Mouse (Mus musculus) left cerebral cortex, adult 11 months (tissue): ENCODE measurements around the gene Rpl23a.

Source experiments
- DNase-seq: peaks from one replicate; pipeline ENCODE4 v3.0.0; 2022; ENCODE audit warnings: low spot score

Gene Rpl23a

DNA sequence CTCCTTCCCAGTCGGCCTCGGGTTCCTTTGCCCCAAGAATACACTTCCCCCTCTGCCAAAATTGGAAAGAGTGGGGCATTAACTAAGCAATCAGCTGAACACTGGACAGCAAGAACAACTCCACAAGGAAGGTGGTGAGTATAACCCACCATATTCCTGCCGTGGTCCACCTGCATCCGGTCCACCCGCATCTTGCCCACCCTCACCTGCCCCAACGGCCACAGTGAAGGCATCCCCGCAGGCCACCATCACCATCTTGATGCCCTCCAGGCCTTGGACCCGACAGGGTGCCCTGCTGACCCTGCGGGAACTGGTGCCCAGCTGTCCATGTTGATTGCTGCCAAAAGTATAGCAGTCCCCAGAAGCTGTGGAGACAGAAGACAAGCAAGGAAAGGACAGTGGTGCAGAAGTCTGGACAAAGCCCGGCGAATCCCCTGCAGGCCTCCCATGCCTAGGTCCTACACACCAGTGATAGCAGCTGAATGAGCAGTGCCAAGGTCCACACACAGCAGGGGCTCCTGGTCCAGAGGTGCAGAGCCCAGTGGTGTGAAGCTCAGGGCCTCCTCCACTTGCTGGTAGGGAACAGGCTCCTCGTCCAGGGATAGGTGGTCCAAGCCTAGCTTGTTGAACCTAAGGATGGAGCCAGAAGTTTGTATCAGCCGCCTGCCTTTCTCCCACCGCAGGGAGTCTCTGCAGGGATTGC, 16.0 kb downstream of the Rpl23a start:
- no peak for DNase-seq

DNA sequence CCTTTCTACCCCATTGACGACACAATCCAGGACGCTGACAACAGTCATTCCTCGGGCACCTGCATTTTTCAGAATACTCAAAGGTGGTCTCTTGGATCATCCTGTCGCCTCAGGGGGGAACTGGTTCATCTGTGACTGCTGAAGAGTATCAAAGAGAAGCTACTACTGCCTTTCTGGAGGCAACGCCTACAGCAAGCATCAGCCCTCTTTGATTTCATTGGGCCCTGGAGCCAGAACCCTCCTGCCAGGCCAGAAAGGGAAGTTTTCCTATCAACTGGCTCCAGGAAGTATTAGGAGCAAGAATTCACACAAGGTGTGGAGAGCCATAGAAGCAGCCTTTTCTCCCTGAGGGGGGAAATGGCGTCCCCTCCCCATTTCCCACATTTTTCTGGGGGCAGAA, 16.7 kb downstream of the Rpl23a start:
- DNase-seq, result no peak

DNA sequence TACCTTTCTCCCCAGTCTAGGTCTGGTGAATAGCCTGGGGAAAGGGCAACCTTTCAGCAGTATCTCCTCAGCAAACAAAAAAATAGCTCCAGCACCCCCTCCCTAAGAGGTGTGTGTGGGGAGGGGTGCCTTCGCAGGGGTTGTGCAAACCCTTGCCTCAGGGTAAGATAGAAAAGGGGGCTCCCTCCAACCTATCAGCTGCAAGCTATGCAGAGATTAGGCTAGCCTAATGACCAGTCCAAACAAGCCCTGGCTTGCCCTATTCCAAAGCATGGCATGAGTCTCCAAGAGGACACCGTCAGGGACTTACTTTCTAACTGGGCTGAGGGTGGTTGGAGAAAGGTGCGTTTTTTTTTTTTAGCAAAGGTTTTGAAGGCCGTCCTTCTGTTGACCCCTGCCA, 17.2 kb downstream of the Rpl23a start:
- no peak for DNase-seq

DNA sequence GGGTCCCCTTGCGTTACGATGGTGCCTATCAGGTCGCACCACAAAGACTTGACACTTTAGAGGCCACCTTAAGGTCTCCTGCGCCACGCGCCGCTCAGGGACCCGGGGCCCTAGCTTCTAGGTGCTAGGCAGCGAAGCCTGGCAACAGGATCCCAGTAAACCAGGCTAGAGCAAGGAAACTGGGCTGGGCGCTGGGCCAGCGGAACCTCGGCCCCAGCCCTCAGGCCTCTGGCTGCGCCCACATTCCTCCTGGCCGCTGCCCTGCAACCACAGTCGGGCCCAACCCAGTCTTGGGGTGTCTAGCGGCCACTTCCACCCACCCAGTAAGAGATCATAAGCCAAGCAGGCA, 17.6 kb downstream of the Rpl23a start:
- no peak for DNase-seq

DNA sequence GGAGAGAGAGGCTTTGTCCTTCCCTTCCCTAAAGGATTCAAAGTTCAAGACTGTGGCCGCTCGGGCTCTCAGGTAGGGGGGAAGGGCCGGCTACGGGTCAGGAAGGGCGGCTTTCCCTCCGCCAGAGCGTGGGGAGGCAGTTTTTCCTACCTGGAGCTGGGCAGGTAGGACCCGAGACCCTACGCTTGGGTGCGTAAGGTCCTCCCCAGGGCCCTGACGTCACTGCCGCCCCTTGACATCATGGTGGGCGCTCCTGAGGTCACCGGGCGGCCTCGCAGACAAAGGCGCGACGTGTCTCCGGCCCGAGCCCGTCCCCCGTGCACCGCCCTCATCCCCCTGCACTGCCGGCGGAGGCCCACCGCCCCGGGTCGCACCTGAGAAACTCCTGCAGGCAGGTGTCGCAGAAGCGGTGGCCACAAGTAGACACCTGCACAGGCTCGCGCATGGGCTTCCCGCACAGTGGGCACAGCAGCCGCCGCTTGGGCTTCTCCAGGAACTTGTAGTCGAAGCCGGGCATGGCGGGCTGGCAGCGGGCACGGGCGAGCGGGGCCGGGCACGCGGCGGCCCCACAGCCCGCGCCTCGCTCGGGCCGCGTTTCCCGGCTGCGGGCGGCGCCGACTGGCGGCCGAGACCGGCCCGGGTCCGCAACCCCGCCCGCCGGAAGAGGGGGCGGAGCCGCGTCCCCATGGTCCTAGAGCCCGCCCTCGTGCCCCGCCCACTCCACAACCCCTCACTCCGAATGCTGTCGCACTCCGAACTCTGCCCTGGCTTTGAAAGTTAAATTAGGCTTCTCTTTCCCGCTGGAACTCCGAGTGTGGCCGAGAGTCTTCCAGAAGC, 18.2 kb downstream of the Rpl23a start, which contains the start of gene Traf4:
Gene Traf4, minus strand, starts transcription at position 666 of the 837 bp plus-strand sequence.
- no peak for DNase-seq

DNA sequence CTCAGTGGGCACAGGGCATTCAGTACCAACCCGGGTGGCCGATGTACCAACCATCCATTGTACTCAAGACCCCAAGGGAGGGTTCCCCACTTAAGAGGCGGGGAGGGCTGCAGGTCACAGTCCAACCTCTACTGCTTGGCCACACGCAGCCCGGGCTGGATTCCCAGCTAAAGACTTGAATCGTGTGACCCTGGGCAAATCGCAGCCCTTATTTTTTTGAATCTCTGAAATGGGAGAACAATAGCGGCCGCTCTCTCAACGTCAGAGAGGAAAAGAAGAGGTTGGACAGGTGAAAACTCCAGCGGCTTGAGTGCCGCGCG, 18.8 kb downstream of the Rpl23a start:
- no peak for DNase-seq

DNA sequence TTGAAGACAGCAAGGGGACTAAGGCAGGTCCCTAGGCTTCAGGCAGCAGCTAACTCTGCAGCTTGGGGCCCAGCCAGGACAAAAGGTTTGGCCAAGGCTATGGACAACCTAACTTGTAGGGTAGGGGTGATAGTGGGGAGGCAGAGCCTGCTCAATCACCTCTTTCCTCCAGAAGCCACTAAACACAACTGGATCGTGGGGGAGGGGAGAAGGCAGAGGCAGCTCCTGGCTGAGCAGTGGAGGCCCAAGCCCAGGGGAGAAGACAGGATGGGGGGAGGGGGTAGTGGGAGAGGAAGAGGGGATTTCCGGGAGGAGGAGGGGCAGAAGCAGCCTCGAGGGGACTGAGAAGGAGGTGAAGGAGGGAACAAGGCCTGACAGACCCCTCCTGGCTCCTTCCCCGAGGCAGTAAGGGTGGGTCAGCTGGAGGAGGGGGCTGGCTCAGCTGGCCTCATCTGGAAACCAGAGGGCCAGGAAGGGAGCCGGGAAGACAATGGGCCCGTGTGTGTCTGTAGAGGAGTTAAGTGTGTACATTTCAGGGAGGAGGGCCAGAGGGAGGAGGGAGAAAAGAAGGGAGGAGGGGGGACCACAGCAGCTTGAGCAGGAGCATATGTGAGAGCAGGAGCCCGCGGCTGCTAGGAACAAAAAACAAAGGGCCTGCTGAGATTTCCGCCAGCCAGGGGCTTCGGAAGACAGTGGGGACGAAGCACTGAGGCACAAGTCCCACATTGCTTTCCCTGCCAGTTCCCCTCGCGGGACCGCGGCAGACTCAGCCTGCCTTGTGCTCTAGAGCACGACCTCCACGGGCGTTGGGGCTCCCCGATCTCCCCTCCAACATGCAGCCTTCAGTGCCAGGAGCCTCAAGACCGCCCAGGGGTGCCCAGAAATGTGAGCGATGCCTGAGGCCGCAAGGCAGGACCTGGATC, 19.4 kb downstream of the Rpl23a start:
- no peak for DNase-seq

DNA sequence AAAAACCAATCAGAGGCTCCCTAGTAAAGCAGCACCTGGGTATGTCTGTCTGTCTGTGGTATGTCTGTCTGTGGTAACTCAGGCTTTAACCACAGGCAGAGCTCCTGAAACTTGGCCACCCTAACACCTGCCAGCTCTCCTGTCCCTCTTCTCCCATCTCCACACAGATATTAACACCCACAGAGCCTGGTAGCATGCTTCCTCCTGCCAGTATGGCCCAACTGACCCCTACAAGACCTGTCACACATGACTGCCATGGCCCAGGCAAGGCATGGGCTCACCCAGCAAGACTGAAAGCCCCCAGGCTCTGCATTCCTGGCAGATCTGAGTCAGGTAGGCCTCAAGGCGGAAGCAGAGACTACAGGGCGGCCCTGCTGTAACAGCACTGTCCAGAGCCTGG, 20.3 kb downstream of the Rpl23a start:
- DNase-seq, result no peak

DNA sequence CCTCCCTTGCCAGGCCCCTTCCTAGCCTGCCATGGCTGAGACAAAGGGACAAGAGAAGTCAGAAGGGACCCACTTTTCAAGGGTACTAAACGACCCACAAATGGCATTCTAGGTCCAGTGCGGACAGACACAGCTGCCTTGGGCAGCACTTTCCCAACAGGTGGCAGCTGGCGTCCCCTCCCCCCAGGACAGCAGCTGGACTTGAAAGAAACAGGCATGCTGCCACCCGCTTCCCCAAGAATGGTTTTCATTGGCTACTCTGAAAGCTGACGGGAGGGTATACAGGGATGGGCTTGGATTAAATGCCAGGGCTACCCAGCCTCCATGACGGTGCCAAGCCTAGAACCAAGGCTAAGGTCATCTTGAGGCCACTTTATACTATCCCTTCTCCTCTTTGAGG, 20.9 kb downstream of the Rpl23a start:
- DNase-seq, result no peak

DNA sequence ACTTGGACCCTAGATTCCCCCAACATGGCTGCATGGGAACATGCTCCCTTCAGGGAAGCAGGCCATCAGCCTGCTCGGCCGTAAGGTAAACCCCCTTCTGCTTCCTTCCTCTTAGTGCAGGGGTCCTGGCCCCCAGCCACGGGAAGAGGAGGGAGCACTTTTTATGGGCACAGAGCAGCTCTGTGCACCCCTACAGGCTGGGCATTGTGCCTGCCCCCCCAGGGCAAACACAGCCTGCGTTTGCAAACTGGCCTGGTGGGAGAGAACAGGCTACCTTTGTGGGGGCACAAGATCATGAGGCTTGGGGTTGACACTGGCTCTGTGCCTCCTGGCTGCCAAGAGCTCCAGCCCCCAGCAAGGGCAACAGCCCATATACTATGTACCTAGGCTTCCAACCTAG, 21.4 kb downstream of the Rpl23a start:
- no peak for DNase-seq

DNA sequence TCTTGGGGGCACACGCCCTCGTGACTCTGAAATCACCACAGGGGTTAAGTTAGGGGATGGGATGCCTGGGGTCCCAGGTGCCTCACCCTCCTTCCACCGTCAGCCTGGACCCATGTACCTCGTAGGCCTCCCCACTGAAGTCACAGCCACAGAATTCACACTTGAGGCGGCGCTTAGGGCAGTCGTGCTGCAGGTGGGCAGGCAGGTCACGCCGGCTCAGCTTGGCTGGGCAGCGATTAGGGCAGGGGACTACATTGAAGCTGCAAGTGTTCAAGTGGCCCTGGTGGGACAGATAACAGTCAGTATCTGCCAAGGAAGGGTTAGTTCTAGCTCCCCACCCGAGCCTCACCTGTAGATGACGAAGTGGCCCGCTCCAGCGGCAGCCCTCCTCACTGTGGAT, 22.2 kb downstream of the Rpl23a start:
- no peak for DNase-seq

DNA sequence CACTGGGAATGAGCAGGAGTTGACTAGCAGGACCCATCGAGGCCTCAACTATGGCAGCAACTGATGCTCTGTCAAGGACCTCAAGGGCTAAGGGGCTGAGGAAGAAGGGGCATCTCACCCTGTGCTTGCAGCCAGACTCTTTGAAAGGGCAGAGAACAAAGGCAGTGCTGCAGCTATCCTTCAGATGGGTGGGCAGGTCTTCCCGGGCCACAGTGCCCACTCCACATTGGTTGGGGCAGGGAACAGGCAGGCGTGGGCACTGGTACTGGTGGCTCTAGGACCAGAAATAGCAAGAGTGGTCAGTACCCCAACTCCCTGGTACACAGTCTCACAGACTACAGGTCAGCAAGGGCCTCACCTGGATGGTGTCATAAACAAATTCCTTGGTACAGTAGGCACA, 22.7 kb downstream of the Rpl23a start:
- DNase-seq, result no peak

DNA sequence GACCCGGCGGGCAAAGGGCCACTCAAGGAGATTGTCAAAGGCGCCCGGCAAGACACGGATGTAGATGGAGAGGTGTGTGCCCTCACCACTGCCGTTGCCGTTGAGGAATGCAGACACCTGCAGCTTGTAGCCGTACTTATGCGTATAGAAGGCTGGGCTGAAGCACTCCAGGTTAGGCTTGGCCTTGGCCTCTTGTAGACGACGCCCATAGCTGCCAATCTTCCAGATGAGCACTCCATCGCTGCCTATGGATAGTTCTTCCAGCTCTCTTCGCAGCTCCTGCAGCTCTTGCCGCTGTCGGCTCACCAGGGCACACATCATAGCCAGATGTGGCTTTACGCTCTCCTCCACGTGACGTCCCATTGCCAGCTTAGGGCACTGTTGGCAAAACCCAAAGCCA, 23.2 kb downstream of the Rpl23a start:
- no peak for DNase-seq

DNA sequence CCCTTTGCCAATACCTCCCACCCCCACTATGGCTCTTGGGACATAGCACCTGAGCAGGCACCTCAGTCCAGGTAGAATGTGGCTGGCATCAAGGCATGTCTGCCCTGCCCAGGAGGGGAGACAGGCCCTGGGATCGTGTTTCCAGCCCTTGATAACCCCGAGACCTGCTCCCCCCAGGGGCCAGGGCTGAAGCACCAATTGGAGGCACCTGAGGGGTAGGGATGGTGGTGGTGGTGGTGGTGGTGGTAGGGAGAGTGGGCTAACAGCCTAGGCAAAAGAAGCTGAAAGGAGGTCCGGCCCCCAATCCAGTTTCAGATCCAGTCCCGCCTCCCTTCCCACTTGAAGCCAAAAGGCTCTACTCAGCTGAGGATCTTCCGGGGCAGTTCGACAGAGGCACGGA, 23.8 kb downstream of the Rpl23a start:
- no peak for DNase-seq

DNA sequence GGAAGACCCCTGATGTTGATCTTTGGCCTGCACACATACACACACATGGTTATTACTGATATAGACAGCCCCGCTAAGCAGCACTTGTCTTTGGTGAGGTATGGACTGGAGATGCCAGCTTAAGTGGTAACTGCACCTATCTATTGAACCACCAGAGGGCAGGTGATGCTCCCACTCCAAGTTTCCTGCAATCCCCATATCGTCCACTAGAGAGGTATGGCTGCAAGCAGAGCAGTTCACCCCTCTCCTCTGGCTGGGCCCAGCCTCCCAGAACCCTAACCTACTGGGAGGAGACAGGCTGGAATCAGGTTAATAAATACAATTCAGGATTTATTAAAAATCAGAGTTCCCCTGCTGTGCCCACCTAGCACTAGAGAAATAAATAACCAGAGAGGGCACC, 24.3 kb downstream of the Rpl23a start:
- DNase-seq, result peak; percentile 78

DNA sequence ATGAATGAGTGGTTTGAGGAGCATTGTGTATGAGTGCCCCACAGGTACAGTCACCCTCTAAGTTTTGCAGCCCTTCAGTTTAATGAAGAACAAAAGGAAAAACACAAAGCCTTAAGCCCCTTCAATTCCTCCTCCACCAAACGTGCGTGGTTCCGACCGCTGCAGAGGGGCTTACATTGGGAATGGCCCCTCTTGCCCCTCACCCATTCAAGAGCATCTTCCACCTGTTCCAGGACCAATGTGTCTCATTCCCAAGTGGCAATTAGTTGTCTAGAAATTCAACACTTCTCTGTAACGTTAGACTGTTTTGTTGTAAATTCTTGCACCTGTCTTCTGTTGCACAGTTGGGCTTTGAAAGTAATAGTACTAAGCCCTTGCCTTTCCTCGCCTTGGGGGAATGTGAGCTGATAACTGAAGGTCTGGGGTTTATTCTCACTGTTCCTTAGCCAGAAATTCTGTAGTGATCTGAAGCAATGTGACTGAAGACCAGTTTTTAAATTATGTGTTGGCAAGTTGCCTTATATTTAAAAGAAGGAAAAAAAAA, 27.2 kb downstream of the Rpl23a start:
- no peak for DNase-seq

DNA sequence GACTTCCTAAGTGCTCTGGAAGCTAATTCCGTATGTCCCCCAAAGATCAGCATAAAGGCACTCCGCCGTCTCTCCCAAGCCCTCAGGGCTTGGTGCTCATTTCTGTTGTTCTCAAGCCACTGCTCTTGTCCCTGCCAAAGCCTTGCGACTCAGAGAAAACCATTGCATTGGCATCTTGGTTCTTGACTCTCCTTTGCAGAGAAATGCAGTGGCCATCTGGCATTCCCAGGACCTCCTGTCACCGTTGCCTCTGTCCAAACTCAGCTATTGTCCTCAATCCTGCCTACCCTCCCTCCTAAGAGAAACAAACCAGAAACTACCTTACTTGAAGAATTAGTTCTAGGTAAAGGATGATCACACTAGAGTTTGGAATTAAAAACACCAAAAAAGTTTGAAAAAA, 27.7 kb downstream of the Rpl23a start:
- no peak for DNase-seq

DNA sequence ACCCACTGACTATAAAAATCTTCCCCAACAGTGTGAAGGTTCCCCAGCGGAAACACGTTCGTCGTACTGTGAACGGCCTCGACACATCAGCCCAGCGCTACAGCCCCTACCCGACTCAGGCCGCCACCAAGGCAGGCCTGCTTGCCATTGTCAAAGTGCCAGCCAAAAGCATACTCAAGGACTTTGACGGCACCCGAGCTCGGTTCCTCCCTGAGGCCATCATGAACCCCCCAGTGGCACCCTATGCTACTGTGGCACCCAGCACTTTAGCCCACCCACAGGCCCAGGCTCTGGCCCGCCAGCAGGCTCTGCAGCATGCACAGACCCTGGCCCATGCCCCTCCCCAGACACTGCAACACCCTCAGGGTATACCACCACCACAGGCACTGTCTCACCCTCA, 29.6 kb downstream of the Rpl23a start:
- no peak for DNase-seq

DNA sequence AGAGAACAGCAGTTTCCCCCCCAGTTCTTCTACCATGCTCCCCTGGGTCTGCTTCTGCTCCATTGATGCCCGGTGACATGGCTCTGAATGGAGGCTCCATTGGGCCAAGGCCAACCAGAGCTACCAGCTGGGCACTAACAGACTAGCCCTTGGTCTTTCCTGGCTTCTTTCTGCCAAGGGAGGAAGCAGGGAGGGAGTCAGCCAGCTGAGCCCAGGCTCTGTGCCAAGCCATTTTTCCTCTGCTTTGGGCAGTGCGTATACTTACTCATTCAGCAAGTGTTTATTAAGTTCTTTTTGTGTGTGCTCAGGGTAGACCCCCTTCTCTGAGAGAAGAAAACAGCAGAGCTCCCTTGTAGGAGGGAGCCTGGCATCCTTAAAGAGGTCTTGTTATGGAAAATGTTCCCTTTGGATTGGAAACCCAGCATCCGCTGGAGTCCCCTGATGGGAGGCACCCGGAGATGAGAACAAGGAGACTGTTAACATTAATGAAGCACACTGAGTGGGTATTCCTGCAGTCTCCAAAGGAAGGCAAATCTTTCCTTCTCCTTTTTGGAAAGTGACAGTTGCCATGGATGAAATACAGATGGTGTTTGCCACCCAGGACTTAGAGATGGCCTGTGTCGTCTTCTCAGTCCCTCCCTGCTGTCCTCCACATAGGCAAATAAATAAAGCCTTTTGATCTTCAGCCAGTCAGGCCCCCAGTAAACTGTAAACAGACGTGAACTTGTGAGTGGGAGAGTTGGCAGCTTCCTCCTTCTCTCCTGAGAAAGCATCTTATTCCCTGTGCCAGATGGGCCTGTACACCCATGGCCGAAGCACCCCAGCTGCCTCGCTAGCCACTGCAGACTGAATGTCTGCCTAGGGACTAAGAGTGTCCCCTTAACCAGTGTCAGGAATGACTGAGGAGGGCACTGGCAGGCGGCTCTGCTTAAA, 30.8 kb downstream of the Rpl23a start:
- DNase-seq, result peak; percentile 82

DNA sequence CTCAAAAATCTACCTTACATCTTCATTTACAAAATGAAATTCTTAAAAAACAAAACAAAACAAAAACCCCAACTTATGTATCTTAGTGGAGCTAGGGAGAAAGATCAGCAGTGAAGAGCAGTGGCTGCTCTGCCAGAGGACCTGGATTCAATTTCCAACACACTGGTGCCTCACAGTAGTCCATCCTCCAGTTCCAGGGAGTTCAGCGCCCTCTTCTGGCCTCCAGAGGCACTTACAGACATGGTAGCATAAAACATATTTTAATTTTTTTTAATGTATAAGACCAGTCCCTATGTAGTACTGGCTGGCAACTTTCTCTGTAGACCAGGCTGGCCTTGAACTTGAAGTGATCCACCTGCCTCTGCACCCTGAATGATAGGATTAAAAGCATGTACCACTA, 32.2 kb downstream of the Rpl23a start:
- DNase-seq, result no peak
